Mouse (Mus musculus) granulocyte monocyte progenitor cell, adult 5-6 weeks (primary cell): Measurements from ENCODE around the gene Olfr832. TPM values are rescaled to one million over a fixed set of nuclear protein-coding genes. Genes with fewer than 3 reads are reported as not detected.
"Not testable (repeated sequence)": the region's sequence is repeated elsewhere in the genome, so short reads cannot be mapped to it uniquely, and the experiment has no call there.

Experiments
- ATAC-seq: replicated peaks from 2 replicates; pipeline ENCODE4 v1.8.0; 2016; ENCODE audit warnings: mild to moderate bottlenecking, moderate TSS enrichment, inconsistent platforms; ENCODE audit not compliant: poor library complexity, severe bottlenecking
- total RNA-seq, 2 experiments: library from RNA; stranded (forward) in 1 of 2; stranded (reverse) in 1 of 2; fragments of 200-712, 200-1000 nt in 1 of 2; fragments of >200 nt in 1 of 2; fragmentation: Nextera tagmentation in 1 of 2; gene quantifications; 2 replicates each; pipeline ENCODE4 v1.2.3; 2014 to 2017

Gene Olfr832
- total RNA-seq (2014; fragmentation: Nextera tagmentation) (not detected in 2 replicates), total RNA-seq (2017) (not detected in 2 replicates)

GRCm38 (mm10) chr9:18936822-18937221, at the start of gene Olfr832:
Olfr832 (plus strand) TSS chr9:18937122.
- not testable (repeated sequence) for ATAC-seq

DNA sequence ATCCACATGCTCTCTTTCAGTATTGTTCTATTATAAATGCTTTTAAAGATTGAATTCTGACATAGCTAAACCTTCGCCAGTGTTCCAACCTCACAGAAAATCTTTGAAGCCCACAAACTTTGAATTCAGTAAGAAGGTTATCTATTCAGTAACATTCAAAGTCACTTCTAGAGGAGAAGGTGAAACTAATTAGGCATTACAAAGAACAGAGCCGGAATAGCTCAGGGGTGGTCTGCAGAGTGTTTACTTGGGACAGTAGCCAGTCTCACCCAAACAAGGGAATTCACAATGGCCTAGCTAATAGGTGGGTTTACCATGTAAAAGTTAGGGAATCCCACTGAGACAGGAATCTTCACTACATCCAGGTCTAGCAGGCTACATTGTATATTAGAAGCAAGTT, 29.2 kb upstream of the Olfr832 start:
- ATAC-seq = not testable (repeated sequence)

DNA sequence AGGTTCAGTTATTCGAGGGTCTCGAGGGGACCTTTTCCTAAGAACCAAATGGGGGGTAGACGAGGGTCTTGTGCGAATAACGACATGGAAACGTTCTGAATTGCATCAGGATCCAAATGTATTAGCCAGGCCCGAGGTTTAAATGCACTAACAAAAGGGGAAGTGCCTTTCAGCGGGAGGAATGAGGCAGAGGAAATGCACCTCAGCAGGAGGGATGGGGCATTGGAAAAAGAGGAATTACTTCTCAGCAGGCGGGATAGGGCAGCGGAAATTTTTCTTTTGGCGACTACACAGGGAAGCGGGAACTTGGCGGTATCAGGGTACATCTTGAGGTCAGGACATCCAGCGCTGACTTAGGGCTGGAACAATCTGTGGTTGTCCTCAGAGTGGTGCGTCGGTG, 9.0 kb upstream of the Olfr832 start:
- ATAC-seq = not testable (repeated sequence)

DNA sequence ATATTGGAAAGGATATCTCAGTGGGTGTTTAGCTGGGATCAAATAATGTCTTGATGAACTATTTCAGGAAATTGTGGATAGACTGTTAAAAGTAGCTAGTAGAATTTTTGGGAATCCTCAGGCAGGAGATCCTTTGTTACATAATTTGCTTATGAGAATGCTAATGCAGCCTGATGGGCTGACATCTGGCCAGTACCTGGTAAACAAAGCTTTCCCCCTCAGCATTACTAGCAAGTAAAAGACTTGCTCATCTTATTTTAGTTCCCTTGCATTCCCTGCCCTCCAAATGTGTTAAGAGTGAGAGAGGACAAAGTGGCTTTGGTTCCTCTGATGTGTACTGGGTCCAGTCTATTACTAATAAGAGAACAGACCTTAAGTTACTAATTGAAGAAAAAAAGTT, 25.1 kb downstream of the Olfr832 start:
- no peak for ATAC-seq

- no peak for ATAC-seq
These were observed 50.8 kb downstream of the Olfr832 start, which contains the start of gene Olfr834 for GRCm38 (mm10) chr9:18987690-18988089. Olfr834 (plus strand) TSS chr9:18987990.

Other genes starting within 250 kb of the Olfr832 start
- not detected in 2 replicates for gene Olfr24, start 173.1 kb upstream of the Olfr832 start, total RNA-seq (2014; fragmentation: Nextera tagmentation)
- gene Olfr24, start 173.1 kb upstream of the Olfr832 start, total RNA-seq (2017) = not detected in 2 replicates
- gene Olfr828, start 117.6 kb upstream of the Olfr832 start, total RNA-seq (2014; fragmentation: Nextera tagmentation) = not detected in 2 replicates
- not detected in 2 replicates for gene Olfr828, start 117.6 kb upstream of the Olfr832 start, total RNA-seq (2017)
- gene Olfr829, start 82.2 kb upstream of the Olfr832 start, total RNA-seq (2014; fragmentation: Nextera tagmentation) = not detected in 2 replicates
- gene Olfr829, start 82.2 kb upstream of the Olfr832 start, total RNA-seq (2017) = not detected in 2 replicates
- not detected in 2 replicates for gene Olfr830, start 62.4 kb upstream of the Olfr832 start, total RNA-seq (2014; fragmentation: Nextera tagmentation)
- gene Olfr830, start 62.4 kb upstream of the Olfr832 start, total RNA-seq (2017) = not detected in 2 replicates
- gene Olfr834, start 50.9 kb downstream of the Olfr832 start, total RNA-seq (2014; fragmentation: Nextera tagmentation) = not detected in 2 replicates
- not detected in 2 replicates for gene Olfr834, start 50.9 kb downstream of the Olfr832 start, total RNA-seq (2017)
- not detected in 2 replicates for gene Olfr835, start 95.6 kb downstream of the Olfr832 start, total RNA-seq (2014; fragmentation: Nextera tagmentation)
- not detected in 2 replicates for gene Olfr835, start 95.6 kb downstream of the Olfr832 start, total RNA-seq (2017)
- not detected in 2 replicates for gene Olfr836, start 183.3 kb downstream of the Olfr832 start, total RNA-seq (2014; fragmentation: Nextera tagmentation)
- gene Olfr836, start 183.3 kb downstream of the Olfr832 start, total RNA-seq (2017) = not detected in 2 replicates
- not detected in 2 replicates for gene Olfr837, start 199.2 kb downstream of the Olfr832 start, total RNA-seq (2014; fragmentation: Nextera tagmentation)
- gene Olfr837, start 199.2 kb downstream of the Olfr832 start, total RNA-seq (2017) = not detected in 2 replicates
- gene Olfr839-ps1, start 240.2 kb downstream of the Olfr832 start, total RNA-seq (2014; fragmentation: Nextera tagmentation) = not detected in 2 replicates
- not detected in 2 replicates for gene Olfr839-ps1, start 240.2 kb downstream of the Olfr832 start, total RNA-seq (2017)